Mouse (Mus musculus) T-cell, adult 2 months (primary cell): ENCODE measurements around the gene Tssk3.

Experiments
- DNase-seq: peaks from one replicate; pipeline ENCODE4 v3.0.0; 2022; ENCODE audit warnings: low spot score

The Tssk3 gene

GRCm38 (mm10) chr4:129448713-129449112, 42.1 kb downstream of the Tssk3 start:
- DNase-seq = no peak

GRCm38 (mm10) chr4:129447778-129448563, 42.9 kb downstream of the Tssk3 start:
- no peak for DNase-seq

GRCm38 (mm10) chr4:129447360-129447759, 43.5 kb downstream of the Tssk3 start:
- DNase-seq = no peak

GRCm38 (mm10) chr4:129441145-129441544, 49.7 kb downstream of the Tssk3 start:
- DNase-seq = no peak

GRCm38 (mm10) chr4:129440340-129441063, 50.3 kb downstream of the Tssk3 start, which contains the start of gene Zbtb8b:
Gene Zbtb8b (minus strand): TSS chr4:129440853.
- DNase-seq = no peak
